Mouse (Mus musculus) kidney, embryonic 14.5 days (tissue): ENCODE data around the gene Ubiad1. TPM values are rescaled to one million over a fixed set of nuclear protein-coding genes. Genes with fewer than 3 reads are reported as not detected.

Experiments used
- ATAC-seq: fragments of 200-750 bp; cut with Nextera tagmentation; 2 replicates; pipeline ENCODE4 v1.8.0; 2017; ENCODE audit warnings: moderate number of reproducible peaks, mild to moderate bottlenecking, moderate TSS enrichment, moderate library complexity; ENCODE audit not compliant: low FRiP score, low TSS enrichment
- H3K27ac ChIP-seq: fragments of 300-500 bp; sonication (generic); 2 replicates; pipeline ENCODE4 v1.5.1; 2014; ENCODE audit warnings: low read depth, mild to moderate bottlenecking, low read length, moderate library complexity, mixed read lengths
- H3K27me3 ChIP-seq: fragments of 300-500 bp; sonication (generic); 2 replicates; pipeline ENCODE4 v1.6.1; 2014; ENCODE audit warnings: mild to moderate bottlenecking, low read length; ENCODE audit not compliant: control insufficient read depth, insufficient read depth
- H3K36me3 ChIP-seq: fragments of 300-500 bp; sonication (generic); 2 replicates; pipeline ENCODE4 v1.6.1; 2014; ENCODE audit warnings: low read length, mixed read lengths; ENCODE audit not compliant: control insufficient read depth, insufficient read depth
- H3K4me1 ChIP-seq: fragments of 300-500 bp; sonication (generic); 2 replicates; pipeline ENCODE4 v1.6.1; 2014; ENCODE audit warnings: low read length, mixed read lengths; ENCODE audit not compliant: control insufficient read depth, insufficient read depth
- H3K4me2 ChIP-seq: fragments of 300-500 bp; sonication (generic); replicated peaks from 2 replicates; pipeline ENCODE4 v1.6.1; 2014; ENCODE audit warnings: low read depth, mild to moderate bottlenecking, low read length
- H3K4me3 ChIP-seq: fragments of 300-500 bp; sonication (generic); 2 replicates; pipeline ENCODE4 v1.5.1; 2014; ENCODE audit warnings: mild to moderate bottlenecking, low read length
- H3K9ac ChIP-seq: fragments of 300-500 bp; sonication (generic); 2 replicates; pipeline ENCODE4 v1.6.1; 2014; ENCODE audit warnings: low read depth, mild to moderate bottlenecking, low read length, moderate library complexity
- H3K9me3 ChIP-seq: fragments of 300-500 bp; sonication (generic); 2 replicates; pipeline ENCODE4 v1.6.1; 2016; ENCODE audit warnings: low read length; ENCODE audit not compliant: control insufficient read depth
- WGBS: fragments of 180-500 bp; shearing (Covaris S2); extraction: QIAGEN DNeasy Blood & Tissue Kit; methylation state at CpG from one replicate; pipeline ENCODE4 v1.1.7; 2014; 5-methylcytosine and 5-hydroxymethylcytosine counted together
- polyA plus RNA-seq: library from polyadenylated mRNA; unstranded; fragments of >200 nt; fragmentation: Nextera tagmentation; extraction: Ambion mirVana; gene quantifications from 2 replicates; pipeline ENCODE4 v1.2.1, GENCODE M21; 2014

Ubiad1 gene
- polyA plus RNA-seq, 1 experiment from 2014 or later = 18.6 TPM

DNA sequence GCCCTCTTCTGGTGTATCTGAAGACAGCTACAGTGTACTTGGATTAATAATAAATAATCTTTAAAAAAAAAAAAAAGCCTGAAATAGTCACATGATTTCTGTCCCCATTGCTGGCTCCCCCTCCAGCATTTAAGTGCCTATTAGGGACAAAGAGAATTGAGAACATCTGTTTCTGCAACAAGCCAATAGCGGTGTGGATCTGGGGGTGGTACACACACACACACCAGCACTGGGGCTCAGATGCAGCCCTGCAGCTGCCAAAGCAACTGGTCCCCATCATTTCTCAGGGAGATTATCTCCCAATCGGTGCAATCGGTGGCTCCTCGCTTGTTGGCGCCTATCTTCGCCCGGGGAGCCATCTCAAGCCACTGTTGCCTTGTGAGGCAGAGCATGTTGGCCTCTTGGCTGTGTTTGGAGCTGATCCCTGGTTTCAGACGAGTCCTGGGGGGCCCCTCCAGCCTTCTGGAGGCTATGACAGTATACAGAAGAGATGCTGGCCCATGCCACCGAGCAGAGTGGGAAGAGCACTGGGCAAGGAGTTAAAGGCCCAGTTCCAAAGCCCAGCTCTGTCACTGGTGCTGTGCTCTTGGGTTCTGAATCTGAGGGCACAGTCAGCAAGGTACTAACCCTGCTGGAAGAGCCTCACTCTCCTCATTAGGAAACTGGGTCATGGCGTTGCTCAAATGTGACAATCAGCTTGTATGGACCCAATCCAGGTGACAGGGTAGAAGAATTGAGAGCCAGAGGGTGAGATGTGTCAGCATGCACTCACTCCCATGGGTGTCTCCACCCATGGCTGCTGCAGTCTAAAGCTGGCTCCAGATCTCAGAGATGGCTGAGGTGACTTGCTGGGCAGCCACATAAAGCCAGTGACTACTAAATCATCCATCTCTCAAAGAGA is 17.4 kb downstream of the Ubiad1 start:
- Histone ChIP-seq H3K9me3 (no peaks in the 10 kb centered on the region), H3K27ac (no peak overlapping the region), H3K9ac (no peak overlapping the region), H3K4me3 (no peak overlapping the region), H3K4me2 (no peak overlapping the region), H3K27me3 (no peaks in the 10 kb centered on the region), H3K4me1 (no peaks in the 10 kb centered on the region), H3K36me3 (no peaks in the 10 kb centered on the region)
- ATAC-seq = no peak
- 85% methylated on average over 10 of the region's 10 CpGs for WGBS

DNA sequence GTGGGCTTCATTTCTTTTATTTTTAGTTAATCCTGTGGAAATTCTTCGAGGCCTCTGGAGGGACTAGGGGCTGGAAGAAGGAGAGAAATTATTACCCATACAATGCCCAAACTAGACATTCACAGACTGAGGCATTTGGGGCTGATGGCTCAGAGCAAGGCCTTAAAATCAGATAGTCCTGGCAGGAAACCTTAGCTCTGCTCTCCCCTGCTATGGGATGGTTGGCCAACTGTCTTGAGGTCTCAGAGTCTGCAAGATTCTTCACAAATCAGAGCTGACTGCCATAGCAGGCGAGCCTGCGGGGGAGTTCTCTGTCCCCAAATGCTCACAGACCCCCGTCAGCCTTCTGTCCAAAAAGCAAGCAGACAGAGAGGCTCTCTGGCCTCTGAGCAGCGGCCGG is 27.0 kb downstream of the Ubiad1 start:
- no peak overlapping the region for H3K4me3 ChIP-seq
- no peak for ATAC-seq
- no peaks in the 10 kb centered on the region for H3K9me3 ChIP-seq
- H3K27ac ChIP-seq = no peak overlapping the region
- H3K4me1 ChIP-seq = no peaks in the 10 kb centered on the region
- 29% methylated on average over 6 of the region's 6 CpGs for WGBS
- no peak overlapping the region for H3K9ac ChIP-seq
- no peak overlapping the region for H3K4me2 ChIP-seq
- H3K36me3 ChIP-seq = no peaks in the 10 kb centered on the region
- H3K27me3 ChIP-seq = peaks cover 26% of the 10 kb centered on the region

DNA sequence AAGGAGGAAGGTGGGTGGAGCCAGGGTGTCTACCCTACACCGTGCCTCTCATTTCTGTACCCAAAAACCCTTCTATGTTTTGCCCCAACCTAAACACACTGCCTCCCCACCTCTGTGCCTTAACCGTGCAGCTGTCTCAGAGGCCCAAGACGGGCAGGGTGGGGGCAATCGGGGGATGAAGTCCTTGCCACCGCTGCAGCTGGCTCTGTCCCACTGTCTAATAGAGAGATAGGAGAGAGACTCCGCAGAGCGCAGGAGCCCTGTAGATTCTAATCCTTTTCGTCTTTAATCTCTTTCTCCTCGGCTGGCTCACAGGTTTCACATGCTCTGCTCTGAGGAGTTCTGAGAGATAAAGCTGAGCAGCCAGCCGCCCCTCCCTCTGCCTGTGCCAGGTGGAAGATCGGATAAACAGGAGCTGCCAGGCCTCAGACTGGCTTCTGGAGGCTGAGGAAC is 27.5 kb downstream of the Ubiad1 start:
- Histone ChIP-seq H3K4me3 (no peak overlapping the region), H3K36me3 (no peaks in the 10 kb centered on the region), H3K27me3 (peaks cover 26% of the 10 kb centered on the region), H3K9me3 (no peaks in the 10 kb centered on the region), H3K27ac (no peak overlapping the region), H3K4me1 (no peaks in the 10 kb centered on the region), H3K9ac (no peak overlapping the region), H3K4me2 (no peak overlapping the region)
- WGBS = 49% methylated on average over 11 of the region's 11 CpGs
- no peak for ATAC-seq

DNA sequence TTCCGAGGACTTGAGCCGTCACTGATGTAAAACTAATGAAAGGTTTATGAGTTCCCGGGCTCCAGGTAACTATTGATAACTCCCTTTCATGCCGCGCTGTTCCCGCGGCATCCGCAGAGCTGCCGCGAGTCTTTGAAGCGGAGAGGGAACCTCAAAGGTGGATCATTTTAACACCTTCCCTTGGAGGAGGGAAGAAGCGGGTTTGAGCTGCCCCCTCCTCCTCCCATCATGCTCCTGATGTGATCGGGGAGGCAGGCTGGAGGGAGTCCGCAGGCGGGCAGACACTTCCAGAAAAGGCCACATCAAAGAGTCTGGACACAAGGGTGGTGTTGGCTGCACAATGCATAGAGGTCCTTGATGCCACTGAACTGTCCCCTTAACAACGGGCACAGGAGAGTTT is 29.0 kb downstream of the Ubiad1 start:
- H3K9ac ChIP-seq = no peak overlapping the region
- 3% methylated on average over 16 of the region's 16 CpGs for WGBS
- ATAC-seq = no peak
- H3K4me1 ChIP-seq = no peaks in the 10 kb centered on the region
- no peak overlapping the region for H3K4me3 ChIP-seq
- 0 out of 2 replicates have a peak overlapping the region, but pooled peaks have one; percentile 1 for H3K4me2 ChIP-seq
- H3K9me3 ChIP-seq = no peaks in the 10 kb centered on the region
- H3K27me3 ChIP-seq = peaks cover 26% of the 10 kb centered on the region
- H3K27ac ChIP-seq = no peak overlapping the region
- H3K36me3 ChIP-seq = no peaks in the 10 kb centered on the region

DNA sequence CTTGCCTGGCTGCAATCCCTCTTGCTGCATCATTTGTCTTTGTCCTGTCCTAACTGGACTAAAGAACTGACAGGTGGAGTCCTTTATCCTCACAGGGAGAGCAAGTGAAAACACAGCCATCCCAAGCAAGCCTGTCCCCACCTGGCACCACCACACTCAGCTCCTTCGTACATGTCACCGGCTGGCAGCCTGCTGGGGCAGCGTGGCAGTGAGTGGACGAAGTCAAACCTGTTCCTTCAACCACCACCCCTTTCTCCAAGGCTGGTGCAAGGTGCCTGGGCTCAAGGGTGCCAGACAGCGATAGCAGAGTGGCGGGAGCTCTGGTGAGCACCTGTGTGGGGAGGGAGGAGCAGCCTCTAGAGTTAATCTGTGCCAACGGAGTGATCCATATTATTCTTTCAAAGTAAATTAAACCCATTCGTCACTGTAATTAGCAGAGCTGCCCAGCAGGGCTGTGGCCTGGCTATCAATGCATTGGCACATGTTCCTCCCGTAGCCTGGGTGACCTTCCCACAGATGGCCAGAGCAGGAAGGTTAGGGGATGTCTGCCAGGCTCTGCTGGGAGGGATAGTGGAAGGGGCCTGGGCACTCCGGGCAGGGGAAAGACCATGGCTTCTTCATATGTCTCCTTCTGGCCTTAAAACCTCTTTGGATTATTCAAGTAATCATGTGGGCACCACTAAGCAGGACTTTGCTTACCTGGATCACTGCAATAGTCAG is 36.2 kb downstream of the Ubiad1 start:
- Histone ChIP-seq H3K9me3 (no peaks in the 10 kb centered on the region), H3K9ac (no peak overlapping the region), H3K4me1 (peaks cover 21% of the 10 kb centered on the region), H3K36me3 (no peaks in the 10 kb centered on the region), H3K27ac (no peak overlapping the region), H3K4me2 (no peak overlapping the region), H3K4me3 (no peak overlapping the region), H3K27me3 (peaks cover 31% of the 10 kb centered on the region)
- 74% methylated on average over 10 of the region's 10 CpGs for WGBS
- no peak for ATAC-seq

DNA sequence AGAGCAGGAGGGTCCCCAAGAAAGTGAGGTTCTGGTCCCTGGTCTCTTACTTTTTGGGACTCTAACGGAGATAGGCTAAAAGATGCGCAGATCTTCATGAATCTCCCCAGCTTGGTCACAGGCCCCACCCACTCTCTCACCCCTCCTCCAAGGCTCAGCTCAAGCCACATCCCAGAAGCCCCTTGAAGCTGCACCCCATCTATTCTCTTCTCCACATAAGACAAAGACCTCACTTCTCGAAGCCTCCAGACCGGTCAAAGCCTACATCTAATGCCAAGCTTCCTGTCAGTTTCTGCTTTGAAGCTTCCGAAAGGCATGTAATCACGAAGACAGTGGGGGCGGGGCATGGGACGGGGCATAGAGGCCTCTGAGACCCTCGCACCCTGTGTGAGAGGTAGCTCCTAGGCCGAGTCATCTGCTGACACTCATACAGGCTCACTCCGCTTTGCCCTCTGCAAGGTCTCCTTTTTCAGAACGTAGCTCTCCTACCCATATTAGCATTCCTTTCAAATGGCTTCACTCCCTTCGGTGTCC is 39.2 kb downstream of the Ubiad1 start:
- Histone ChIP-seq H3K9me3 (no peaks in the 10 kb centered on the region), H3K9ac (no peak overlapping the region), H3K27ac (no peak overlapping the region), H3K4me3 (no peak overlapping the region), H3K36me3 (no peaks in the 10 kb centered on the region), H3K4me2 (peak overlapping the region; percentile 13), H3K4me1 (peaks cover 21% of the 10 kb centered on the region), H3K27me3 (peaks cover 40% of the 10 kb centered on the region)
- WGBS = 10% methylated on average over 13 of the region's 13 CpGs
- no peak for ATAC-seq

DNA sequence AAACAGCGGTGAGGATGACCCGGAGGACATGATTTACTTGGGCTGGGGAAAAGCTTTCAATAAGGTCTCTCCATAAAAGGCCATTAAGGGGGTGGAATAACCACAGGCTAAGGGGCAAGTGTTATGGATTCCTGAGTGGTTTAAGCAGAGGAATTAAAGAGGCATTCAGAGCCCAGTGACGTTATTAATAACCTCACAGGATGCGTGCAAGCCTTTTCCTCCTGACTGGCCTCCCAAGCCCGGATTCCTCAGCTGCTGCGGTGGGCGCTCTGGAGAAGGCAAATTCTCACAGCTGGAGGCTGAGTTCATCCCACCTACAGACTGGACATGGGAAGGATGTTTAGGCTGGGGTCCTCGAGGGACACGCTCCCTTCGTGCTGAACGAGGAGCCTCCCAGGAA is 39.8 kb downstream of the Ubiad1 start:
- H3K9ac ChIP-seq = no peak overlapping the region
- no peaks in the 10 kb centered on the region for H3K9me3 ChIP-seq
- ATAC-seq = no peak
- peak overlapping the region; percentile 13 for H3K4me2 ChIP-seq
- peaks cover 40% of the 10 kb centered on the region for H3K27me3 ChIP-seq
- no peaks in the 10 kb centered on the region for H3K36me3 ChIP-seq
- peak overlapping the region; percentile 12; the same call in 1 of the 2 replicates for H3K4me3 ChIP-seq
- WGBS = 2% methylated on average over 11 of the region's 11 CpGs
- H3K27ac ChIP-seq = no peak overlapping the region
- H3K4me1 ChIP-seq = peaks cover 21% of the 10 kb centered on the region

DNA sequence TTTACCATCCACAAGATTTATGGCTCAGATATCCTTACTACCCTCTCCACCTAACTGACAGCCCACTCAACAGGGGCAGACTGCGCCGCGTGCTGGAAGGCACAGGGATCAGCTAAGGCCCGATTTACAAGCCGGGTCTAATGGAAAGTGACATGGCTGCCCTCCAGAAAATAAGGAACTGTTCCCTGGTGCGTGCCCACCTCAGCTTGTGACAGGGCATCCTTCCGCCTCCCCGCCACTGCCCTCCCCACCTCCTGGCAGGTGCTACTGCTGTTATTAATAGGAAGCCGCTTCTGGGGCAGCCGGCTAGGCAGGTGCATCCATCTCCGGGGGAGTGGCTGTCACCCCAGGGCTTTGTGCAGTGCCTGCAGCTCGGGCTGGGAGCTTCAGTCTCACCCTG is 41.2 kb downstream of the Ubiad1 start:
- no peaks in the 10 kb centered on the region for H3K9me3 ChIP-seq
- peaks cover 40% of the 10 kb centered on the region for H3K27me3 ChIP-seq
- no peak overlapping the region for H3K27ac ChIP-seq
- peaks cover 22% of the 10 kb centered on the region for H3K4me1 ChIP-seq
- no peaks in the 10 kb centered on the region for H3K36me3 ChIP-seq
- H3K4me2 ChIP-seq = no peak overlapping the region
- H3K9ac ChIP-seq = no peak overlapping the region
- no peak overlapping the region for H3K4me3 ChIP-seq
- no peak for ATAC-seq
- 5% methylated on average over 12 of the region's 12 CpGs for WGBS
